Mouse (Mus musculus) brain, embryonic 18.5 days (tissue): ENCODE results near the gene Slc22a8.

ENCODE experiments used
- DNase-seq: peaks from one replicate; pipeline ENCODE4 v3.0.0-alpha.2; 2012; ENCODE audit warnings: low read depth, low spot score

The Slc22a8 gene

GRCm38 (mm10) chr19:8590954-8591353 lies at the start of gene Slc22a8:
Slc22a8 (plus strand) TSS chr19:8591254.
- no peak for DNase-seq

- no peak for DNase-seq
Observed at GRCm38 (mm10) chr19:8558897-8559296, 32.2 kb upstream of the Slc22a8 start.

- no peak for DNase-seq
Observed at GRCm38 (mm10) chr19:8564021-8564420, 27.0 kb upstream of the Slc22a8 start.

- DNase-seq = no peak
Observed at GRCm38 (mm10) chr19:8564469-8564868, 26.6 kb upstream of the Slc22a8 start.

GRCm38 (mm10) chr19:8565262-8565661 lies 25.8 kb upstream of the Slc22a8 start:
- DNase-seq = no peak

- DNase-seq = no peak
Observed at GRCm38 (mm10) chr19:8565985-8566384, 25.1 kb upstream of the Slc22a8 start.

GRCm38 (mm10) chr19:8567104-8567880 lies 23.8 kb upstream of the Slc22a8 start:
- no peak for DNase-seq

- DNase-seq = no peak
Observed at GRCm38 (mm10) chr19:8569453-8569863, 21.6 kb upstream of the Slc22a8 start.

GRCm38 (mm10) chr19:8570341-8571040 lies 20.6 kb upstream of the Slc22a8 start:
- no peak for DNase-seq

GRCm38 (mm10) chr19:8571746-8572145 lies 19.3 kb upstream of the Slc22a8 start:
- no peak for DNase-seq

- DNase-seq = no peak
Observed at GRCm38 (mm10) chr19:8572485-8572884, 18.6 kb upstream of the Slc22a8 start.

GRCm38 (mm10) chr19:8577432-8577831 lies 13.6 kb upstream of the Slc22a8 start:
- no peak for DNase-seq

- peak; percentile 60 for DNase-seq
Observed at GRCm38 (mm10) chr19:8578293-8578969, 12.6 kb upstream of the Slc22a8 start.

- DNase-seq = no peak
Observed at GRCm38 (mm10) chr19:8578970-8579342, 12.1 kb upstream of the Slc22a8 start.

GRCm38 (mm10) chr19:8585298-8585697 lies 5.8 kb upstream of the Slc22a8 start:
- no peak for DNase-seq

GRCm38 (mm10) chr19:8585899-8586298 lies 5.2 kb upstream of the Slc22a8 start:
- DNase-seq = no peak

- peak; percentile 26 for DNase-seq
Observed at GRCm38 (mm10) chr19:8586350-8586749, 4.7 kb upstream of the Slc22a8 start.

GRCm38 (mm10) chr19:8587315-8587714 lies 3.7 kb upstream of the Slc22a8 start:
- DNase-seq = no peak

GRCm38 (mm10) chr19:8592155-8592554 lies 1.1 kb downstream of the Slc22a8 start:
- DNase-seq = no peak

GRCm38 (mm10) chr19:8592873-8593408 lies 1.9 kb downstream of the Slc22a8 start:
- no peak for DNase-seq

GRCm38 (mm10) chr19:8593833-8594232 lies 2.8 kb downstream of the Slc22a8 start:
- no peak for DNase-seq

- DNase-seq = no peak
Observed at GRCm38 (mm10) chr19:8594518-8594917, 3.5 kb downstream of the Slc22a8 start.
